Mouse (Mus musculus) T-cell, adult 2 months (primary cell): Measurements from ENCODE around the gene Cd83.
A peak's percentile ranks its signal among the peaks of the same experiment; 100 is the strongest.

Experiments used
- DNase-seq: peaks from one replicate; pipeline ENCODE4 v3.0.0; 2022; ENCODE audit warnings: low spot score

The Cd83 gene

GRCm38 (mm10) chr13:43774605-43775426 lies 9.8 kb upstream of the Cd83 start:
- DNase-seq: peak; percentile 50

DNA sequence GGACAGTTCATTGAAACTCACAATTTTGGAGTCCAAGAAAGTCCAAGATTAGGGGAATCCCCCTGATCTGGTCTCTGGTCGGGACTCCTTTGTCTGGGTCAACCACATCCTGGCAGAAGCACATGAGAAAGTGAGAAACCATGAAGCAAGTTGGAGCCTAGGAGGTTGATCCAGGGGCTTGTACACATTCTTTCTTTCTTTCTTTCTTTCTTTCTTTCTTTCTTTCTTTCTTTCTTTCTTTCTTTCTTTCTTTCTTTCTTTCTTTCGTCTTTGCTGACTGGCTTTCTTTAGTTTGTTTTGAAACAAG lies 9.2 kb upstream of the Cd83 start:
- DNase-seq: no peak

DNA sequence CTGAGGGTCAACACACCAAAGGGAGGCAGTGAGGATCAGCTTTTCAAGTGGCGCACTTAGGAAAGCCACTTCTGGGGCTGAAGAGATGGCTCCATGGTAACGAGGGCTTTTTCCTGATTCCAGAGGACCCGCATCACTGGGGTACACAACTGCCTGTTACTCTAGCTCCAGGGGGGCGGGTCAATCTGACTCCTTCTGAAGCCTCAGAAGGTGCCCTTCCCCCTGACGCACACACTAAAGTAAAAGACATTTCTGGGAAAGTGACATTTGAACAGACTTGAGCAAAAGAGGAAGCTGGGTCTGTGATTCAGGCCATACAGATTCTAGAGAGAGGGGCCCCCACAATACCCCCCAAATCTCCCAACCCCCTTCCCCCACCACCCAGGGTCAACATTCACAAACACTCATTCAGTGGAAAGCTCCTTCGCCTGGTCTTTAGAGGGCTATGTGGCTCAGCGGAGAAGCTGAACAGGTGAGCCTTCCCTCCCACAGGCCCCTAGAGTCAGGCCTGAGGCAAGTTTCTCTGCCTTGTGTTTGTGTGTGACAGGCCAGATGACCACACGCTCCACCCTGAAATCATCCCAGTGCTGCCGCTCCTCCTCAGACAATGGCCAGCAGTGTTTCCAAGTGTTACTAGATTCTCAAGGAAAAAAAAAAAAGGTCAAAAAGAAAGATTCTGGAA lies 7.1 kb upstream of the Cd83 start:
- no peak for DNase-seq

- DNase-seq: no peak
Observed at GRCm38 (mm10) chr13:43778021-43778649, 6.4 kb upstream of the Cd83 start.

DNA sequence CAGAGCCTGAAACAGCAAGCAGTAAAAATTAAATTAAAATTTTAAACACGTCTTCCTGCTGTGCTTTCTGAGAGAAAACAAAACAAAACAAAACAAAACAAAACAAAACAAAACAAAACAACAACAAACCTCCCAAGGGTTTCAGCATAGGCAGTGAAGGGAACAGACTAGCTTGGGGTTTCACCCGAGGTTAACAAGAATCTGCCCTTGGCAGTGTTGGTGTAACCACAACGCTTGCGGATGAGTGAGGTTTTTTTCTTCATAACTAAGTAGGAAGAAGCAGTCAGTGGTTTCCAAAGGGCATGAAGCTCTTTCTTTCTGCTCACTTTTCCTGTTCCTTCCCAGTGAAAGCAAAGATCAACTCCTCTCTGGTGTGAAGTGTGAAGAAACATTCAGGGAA lies 5.6 kb upstream of the Cd83 start:
- DNase-seq: no peak

DNA sequence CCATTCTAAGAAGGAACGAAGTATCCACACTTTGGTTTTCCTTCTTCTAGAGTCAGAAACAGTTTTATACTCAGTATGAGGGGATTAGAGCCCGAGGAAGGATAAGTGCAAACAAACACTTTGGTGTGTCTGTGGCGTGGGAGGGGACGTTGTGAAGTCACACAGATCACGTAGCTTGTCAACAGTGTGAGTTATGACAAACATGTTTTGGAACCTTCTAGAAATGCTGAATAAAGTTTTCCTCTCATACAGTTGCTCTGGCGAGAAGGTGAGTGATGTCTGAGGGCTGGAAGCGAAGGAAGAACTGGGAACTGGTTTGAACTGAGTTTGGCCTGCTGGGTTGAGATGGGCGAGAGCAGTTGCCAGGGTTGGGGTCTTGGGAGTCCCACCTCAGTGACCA lies 4.5 kb upstream of the Cd83 start:
- no peak for DNase-seq

- no peak for DNase-seq
Observed at GRCm38 (mm10) chr13:43785712-43786072, 1.1 kb downstream of the Cd83 start.

GRCm38 (mm10) chr13:43786171-43786795 lies 1.7 kb downstream of the Cd83 start:
- no peak for DNase-seq

- DNase-seq: no peak
Observed at GRCm38 (mm10) chr13:43787262-43787661, 2.7 kb downstream of the Cd83 start.

- no peak for DNase-seq
Observed at GRCm38 (mm10) chr13:43788071-43788470, 3.5 kb downstream of the Cd83 start.

DNA sequence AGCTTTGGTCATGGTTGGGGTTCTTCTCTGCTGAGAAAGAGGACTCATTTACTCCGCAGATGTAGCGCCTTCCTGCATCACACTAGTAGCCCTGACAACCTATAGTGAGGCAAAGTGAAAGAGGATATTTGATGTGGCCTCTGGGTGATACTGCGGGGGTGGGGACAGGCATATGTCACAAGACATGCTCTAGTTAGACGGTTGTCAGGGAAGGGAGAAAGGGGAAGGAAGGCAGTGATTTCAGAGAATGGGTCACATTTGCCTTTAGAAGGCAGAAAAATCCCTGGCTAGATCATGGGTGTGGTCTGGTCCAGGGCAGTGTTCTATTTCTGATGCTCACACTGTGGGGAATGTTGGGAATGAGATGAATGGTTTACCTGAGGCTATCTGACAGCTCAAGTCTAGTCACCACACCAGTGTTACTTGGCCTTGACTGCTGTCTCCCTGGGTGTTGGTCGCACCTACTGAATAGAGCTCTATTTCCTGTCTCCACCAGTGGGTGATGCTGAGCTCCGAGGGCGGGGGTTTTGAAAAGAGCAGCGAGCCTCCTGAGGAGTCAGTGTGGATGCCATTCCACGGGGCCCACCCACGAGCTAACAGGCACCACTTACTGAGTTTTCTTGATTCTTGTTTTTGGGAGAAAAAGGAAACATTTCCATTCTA lies 4.5 kb downstream of the Cd83 start:
- peak; percentile 77 for DNase-seq

- no peak for DNase-seq
Observed at GRCm38 (mm10) chr13:43790229-43791001, 5.8 kb downstream of the Cd83 start.

DNA sequence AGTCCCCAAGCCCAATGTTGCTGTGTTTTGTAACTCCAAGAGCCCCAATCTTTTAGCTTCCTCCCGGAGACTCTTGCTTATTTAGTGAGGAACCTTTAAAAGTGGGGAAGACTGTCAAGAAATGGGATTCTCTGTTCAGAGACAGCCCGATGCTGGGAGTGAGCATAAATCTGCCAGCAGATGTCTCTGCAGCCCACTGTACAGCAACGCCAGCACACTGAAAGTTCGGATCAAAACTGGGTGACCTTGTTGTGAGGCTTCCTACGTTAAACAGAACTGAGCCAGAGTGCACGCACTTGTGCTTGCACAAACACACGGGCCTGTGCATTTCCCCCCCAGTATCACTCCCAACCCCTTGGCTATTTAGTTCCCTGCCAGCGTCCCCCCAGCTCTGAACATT lies 10.8 kb downstream of the Cd83 start:
- DNase-seq: no peak

DNA sequence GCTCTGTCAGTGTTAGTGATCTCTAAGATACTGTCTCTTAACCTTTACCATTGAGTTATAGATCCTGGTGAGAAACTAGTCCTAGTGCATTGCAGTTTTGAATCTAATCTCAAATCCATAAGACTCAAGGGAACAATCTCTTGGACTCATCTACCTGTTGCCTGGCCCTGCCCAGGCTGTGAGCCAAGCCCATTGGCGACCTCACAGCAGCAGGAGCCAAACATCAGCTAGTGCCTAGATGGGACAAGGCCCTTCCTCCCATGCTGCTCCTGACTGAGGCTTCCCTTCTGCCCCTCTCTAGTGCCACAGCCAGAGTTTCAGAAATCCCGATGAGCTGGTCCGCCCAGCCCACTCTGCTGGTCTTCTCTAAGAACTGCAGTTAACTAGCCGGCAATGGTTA lies 14.1 kb downstream of the Cd83 start:
- no peak for DNase-seq

GRCm38 (mm10) chr13:43800136-43800535 lies 15.6 kb downstream of the Cd83 start:
- DNase-seq: no peak

DNA sequence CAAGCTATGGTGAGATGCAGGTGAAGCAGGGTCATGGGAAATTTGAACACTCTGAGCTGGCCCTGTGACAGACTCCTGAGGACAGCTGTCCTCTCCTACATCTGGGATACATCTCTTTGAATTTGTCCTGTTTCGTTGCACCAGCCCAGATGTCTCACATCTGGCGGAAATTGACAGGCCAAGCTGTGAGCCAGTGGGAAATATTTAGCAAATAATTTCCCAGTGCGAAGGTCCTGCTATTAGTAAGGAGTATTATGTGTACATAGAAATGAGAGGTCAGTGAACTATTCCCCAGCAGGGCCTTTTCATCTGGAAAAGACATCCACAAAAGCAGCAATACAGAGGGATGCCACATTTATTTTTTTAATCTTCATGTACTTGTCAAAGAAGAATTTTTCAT lies 17.4 kb downstream of the Cd83 start:
- DNase-seq: no peak

- no peak for DNase-seq
Observed at GRCm38 (mm10) chr13:43802361-43803137, 18.0 kb downstream of the Cd83 start.

DNA sequence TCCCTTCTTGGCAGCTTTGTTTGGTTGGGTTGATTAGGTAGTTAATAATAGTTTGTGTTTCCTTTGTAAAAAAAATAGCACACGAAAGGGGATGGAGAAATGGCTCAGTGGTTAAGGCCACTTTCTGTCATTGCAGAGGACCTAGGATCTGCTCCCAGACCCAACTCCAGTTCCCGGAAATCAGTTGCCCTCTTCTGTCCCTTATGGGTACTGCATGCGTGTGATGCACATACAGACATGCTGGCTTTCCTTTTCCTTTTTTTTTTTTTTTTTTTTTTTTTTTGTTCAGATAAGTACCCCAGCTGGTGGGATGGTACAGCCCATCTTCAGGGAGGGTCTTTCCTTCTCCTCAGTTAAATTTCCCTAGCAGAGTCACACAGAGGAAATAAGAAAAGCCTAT lies 20.1 kb downstream of the Cd83 start:
- no peak for DNase-seq

GRCm38 (mm10) chr13:43805159-43805758 lies 20.7 kb downstream of the Cd83 start:
- DNase-seq: no peak
